Mouse (Mus musculus): Measurements from ENCODE around the gene Ccnc. TPM values are rescaled to one million over a fixed set of nuclear protein-coding genes. Genes with fewer than 3 reads are reported as not detected.
A peak's percentile ranks its signal among the peaks of the same experiment; 100 is the strongest.

Ccnc gene
- polyA plus RNA-seq, 1 experiment from 2014 or later, result 42.1 TPM

DNA sequence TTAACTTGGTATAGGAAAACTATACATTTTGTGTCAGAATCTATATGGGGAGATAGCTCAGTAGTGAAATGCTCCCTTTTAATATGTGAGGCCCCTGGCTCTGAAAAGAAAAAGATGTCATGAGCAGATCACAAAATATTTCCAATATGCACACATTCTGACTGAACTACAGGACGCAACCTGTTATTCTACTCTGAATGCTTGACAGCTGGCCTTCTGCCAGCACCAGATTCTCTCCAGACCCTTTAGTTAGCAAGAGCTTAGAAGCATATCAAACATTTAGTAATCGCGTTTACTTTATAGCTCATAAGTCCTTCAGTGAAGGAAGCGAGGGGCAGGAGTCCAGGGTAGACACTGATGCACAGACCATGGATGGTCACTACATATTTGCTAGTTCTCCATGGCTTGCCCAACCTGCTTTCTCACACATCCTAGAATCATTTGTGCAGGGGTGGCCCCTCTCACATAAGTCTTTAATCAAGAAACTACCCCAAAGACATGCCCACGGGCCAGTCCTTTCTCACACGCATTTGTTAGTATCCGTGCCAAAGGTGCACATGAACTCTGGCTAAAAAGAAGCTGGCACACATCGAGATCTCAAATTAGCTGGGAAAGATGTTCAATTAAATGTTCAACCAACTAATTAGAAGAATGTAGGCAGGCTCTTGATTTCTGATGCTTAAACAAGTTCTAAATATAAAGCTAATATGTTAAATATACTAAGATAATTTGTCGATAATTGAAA, 34.1 kb downstream of the Ccnc start:
- no peak for ATAC-seq (ENCODE audit: insufficient read depth, low FRiP score)
- no peaks in the 10 kb centered on the region for H3K9me3 ChIP-seq (replicated peaks; ENCODE audit: control insufficient read depth, low read length)
- WGBS, result 61% methylated on average over 9 of the region's 9 CpGs
- no peak overlapping the region for H3K9ac ChIP-seq (ENCODE audit: low read length)
- 0 out of 2 replicates have a peak, but pooled peaks cover 4% of the 10 kb centered on the region for H3K36me3 ChIP-seq (ENCODE audit: control insufficient read depth, insufficient read depth, low read length)
- no peak overlapping the region for H3K4me3 ChIP-seq (replicated peaks; ENCODE audit: low read length)
- H3K27ac ChIP-seq (ENCODE audit: low read length), result no peak overlapping the region
- H3K4me2 ChIP-seq (ENCODE audit: low read depth, low read length), result no peak overlapping the region
- no peaks in the 10 kb centered on the region for H3K27me3 ChIP-seq (ENCODE audit: control insufficient read depth, insufficient read depth, low read length)
- H3K4me1 ChIP-seq (ENCODE audit: control insufficient read depth, insufficient read depth, low read length), result peaks cover 2% of the 10 kb centered on the region; the same call in 1 of the 2 replicates

DNA sequence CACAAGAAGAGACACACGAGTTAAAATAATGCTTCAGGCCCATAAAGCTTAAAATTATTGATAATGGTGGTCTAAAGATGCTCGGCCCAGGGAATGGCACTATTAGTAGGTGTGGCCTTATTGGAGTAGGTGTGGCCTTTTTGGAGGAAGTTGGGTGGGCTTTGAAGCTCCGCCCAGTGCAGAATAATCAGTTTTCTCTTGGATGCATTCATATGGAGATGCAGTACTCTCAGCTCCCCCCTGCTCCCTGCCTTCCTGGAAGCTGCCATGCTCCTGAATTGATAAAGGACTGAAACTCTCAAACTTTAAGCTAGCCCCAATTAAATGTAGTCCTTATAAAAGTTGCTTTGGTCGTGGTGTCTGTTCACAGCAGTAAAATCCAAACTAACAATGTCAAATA, 36.3 kb downstream of the Ccnc start:
- H3K4me1 ChIP-seq (ENCODE audit: control insufficient read depth, insufficient read depth, low read length), result peaks cover 2% of the 10 kb centered on the region; the same call in 1 of the 2 replicates
- H3K4me2 ChIP-seq (ENCODE audit: low read depth, low read length), result no peak overlapping the region
- no peak overlapping the region for H3K9ac ChIP-seq (ENCODE audit: low read length)
- H3K36me3 ChIP-seq (ENCODE audit: control insufficient read depth, insufficient read depth, low read length), result 0 out of 2 replicates have a peak, but pooled peaks cover 4% of the 10 kb centered on the region
- no peaks in the 10 kb centered on the region for H3K9me3 ChIP-seq (replicated peaks; ENCODE audit: control insufficient read depth, low read length)
- WGBS, result 75% methylated on average over 4 of the region's 4 CpGs
- H3K27ac ChIP-seq (ENCODE audit: low read length), result no peak overlapping the region
- ATAC-seq (ENCODE audit: insufficient read depth, low FRiP score), result no peak
- H3K4me3 ChIP-seq (replicated peaks; ENCODE audit: low read length), result no peak overlapping the region
- no peaks in the 10 kb centered on the region for H3K27me3 ChIP-seq (ENCODE audit: control insufficient read depth, insufficient read depth, low read length)

DNA sequence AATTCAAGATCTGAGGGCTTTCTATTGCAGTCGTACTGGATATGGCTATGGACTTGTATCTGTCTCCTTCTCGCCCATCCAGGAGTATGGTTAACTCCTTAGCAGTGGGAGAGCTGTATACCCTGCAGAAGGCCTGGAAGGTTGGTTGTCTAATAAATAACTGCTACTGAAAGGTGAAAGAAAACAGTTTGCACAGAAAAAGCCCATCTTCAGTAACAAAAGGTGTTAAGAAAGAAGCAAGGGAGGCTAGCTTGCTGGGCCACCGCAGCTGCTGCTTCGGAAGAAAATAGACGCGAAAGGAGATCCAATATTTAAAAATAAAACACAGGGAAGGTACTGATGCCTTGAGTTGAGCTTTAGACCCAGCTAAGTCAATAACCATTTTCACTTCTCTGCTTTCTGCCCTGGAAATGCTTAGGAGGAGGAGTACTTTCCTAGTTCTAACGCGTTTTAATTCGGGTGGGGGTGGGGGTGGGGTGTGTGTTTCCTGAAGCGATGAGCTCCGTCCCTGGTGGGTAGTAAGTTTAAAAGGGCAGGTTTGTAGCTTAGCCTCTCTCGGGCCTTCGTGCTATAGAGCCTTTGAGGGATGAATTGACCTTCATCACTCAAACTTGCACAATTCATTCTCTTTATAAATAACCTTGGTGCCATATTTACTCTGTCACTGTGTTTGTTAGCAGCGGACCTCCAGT, 38.8 kb downstream of the Ccnc start:
- H3K9me3 ChIP-seq (replicated peaks; ENCODE audit: control insufficient read depth, low read length), result no peaks in the 10 kb centered on the region
- peak overlapping the region; percentile 74 for H3K9ac ChIP-seq (ENCODE audit: low read length)
- WGBS, result 19% methylated on average over 14 of the region's 14 CpGs
- ATAC-seq (ENCODE audit: insufficient read depth, low FRiP score), result peak; percentile 25; the same call in 1 of the 2 replicates
- peak overlapping the region; percentile 65 for H3K4me3 ChIP-seq (replicated peaks; ENCODE audit: low read length)
- no peaks in the 10 kb centered on the region for H3K36me3 ChIP-seq (ENCODE audit: control insufficient read depth, insufficient read depth, low read length)
- peak overlapping the region; percentile 61 for H3K4me2 ChIP-seq (ENCODE audit: low read depth, low read length)
- H3K4me1 ChIP-seq (ENCODE audit: control insufficient read depth, insufficient read depth, low read length), result peaks cover 2% of the 10 kb centered on the region; the same call in 1 of the 2 replicates
- H3K27me3 ChIP-seq (ENCODE audit: control insufficient read depth, insufficient read depth, low read length), result no peaks in the 10 kb centered on the region
- no peak overlapping the region for H3K27ac ChIP-seq (ENCODE audit: low read length)

DNA sequence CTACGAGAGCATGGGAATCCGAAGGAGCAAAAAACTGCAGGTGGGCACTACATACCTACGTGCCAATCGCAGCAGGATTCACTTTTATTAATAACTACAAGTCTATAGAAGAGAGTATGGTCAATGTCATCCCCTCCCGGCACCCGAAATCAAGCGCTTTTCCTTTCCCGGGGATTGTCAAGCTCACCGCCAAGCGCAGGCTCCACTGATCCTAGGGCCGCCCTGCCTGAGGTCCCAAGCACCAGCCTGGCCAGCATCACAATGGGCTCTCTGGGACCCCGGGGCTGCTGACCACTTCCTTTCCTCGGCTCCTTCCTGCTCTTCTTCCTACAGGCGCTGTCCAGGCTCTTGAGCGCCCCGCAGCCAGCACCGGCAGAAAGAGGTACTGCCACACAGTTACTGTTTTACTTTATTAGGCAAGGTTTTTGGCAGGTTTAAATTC, 39.4 kb downstream of the Ccnc start, which contains the start of the genes Usp45 and Tstd3:
TSS of gene Usp45 (plus strand) at position 294 of the 442 bp plus-strand sequence.
TSS of gene Tstd3 (minus strand) at position 350 of the 442 bp plus-strand sequence.
- peak within 1 kb of the TSS; percentile 61 for H3K4me2 ChIP-seq (ENCODE audit: low read depth, low read length)
- no peaks in the 10 kb centered on the region for H3K27me3 ChIP-seq (ENCODE audit: control insufficient read depth, insufficient read depth, low read length)
- H3K27ac ChIP-seq (ENCODE audit: low read length), result no peak within 1 kb of the TSS
- H3K4me3 ChIP-seq (replicated peaks; ENCODE audit: low read length), result peak within 1 kb of the TSS; percentile 65
- peak; percentile 89 for ATAC-seq (ENCODE audit: insufficient read depth, low FRiP score)
- H3K9me3 ChIP-seq (replicated peaks; ENCODE audit: control insufficient read depth, low read length), result no peaks in the 10 kb centered on the region
- no peaks in the 10 kb centered on the region for H3K4me1 ChIP-seq (ENCODE audit: control insufficient read depth, insufficient read depth, low read length)
- no peaks in the 10 kb centered on the region for H3K36me3 ChIP-seq (ENCODE audit: control insufficient read depth, insufficient read depth, low read length)
- peak within 1 kb of the TSS; percentile 74 for H3K9ac ChIP-seq (ENCODE audit: low read length)
- WGBS, result 3% methylated on average over 17 of the region's 17 CpGs

DNA sequence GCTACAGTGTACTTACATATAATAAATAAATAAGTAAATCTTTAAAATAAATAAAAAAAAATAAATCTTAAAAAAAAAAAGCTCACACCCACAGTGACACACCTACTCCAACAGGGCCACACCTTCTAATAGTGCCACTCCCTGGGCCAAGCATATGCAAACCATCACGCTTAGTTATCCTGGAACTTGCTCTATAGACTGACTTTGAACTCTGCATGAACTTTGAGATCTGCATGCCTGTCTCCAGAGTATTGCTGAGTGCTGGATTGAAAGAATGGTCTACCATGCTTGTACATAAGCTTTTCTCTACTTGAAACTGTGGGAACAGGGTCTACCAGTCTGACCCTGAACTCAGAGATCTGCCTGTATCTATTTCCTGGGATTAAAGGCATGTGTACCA, 43.6 kb downstream of the Ccnc start:
- no peak overlapping the region for H3K27ac ChIP-seq (ENCODE audit: low read length)
- H3K27me3 ChIP-seq (ENCODE audit: control insufficient read depth, insufficient read depth, low read length), result no peaks in the 10 kb centered on the region
- no peak overlapping the region for H3K4me2 ChIP-seq (ENCODE audit: low read depth, low read length)
- no peak overlapping the region for H3K9ac ChIP-seq (ENCODE audit: low read length)
- H3K36me3 ChIP-seq (ENCODE audit: control insufficient read depth, insufficient read depth, low read length), result no peaks in the 10 kb centered on the region
- no peaks in the 10 kb centered on the region for H3K9me3 ChIP-seq (replicated peaks; ENCODE audit: control insufficient read depth, low read length)
- H3K4me3 ChIP-seq (replicated peaks; ENCODE audit: low read length), result no peak overlapping the region
- H3K4me1 ChIP-seq (ENCODE audit: control insufficient read depth, insufficient read depth, low read length), result no peaks in the 10 kb centered on the region
- ATAC-seq (ENCODE audit: insufficient read depth, low FRiP score), result no peak
- WGBS, result 64% methylated on average over 1 of the region's 1 CpGs

DNA sequence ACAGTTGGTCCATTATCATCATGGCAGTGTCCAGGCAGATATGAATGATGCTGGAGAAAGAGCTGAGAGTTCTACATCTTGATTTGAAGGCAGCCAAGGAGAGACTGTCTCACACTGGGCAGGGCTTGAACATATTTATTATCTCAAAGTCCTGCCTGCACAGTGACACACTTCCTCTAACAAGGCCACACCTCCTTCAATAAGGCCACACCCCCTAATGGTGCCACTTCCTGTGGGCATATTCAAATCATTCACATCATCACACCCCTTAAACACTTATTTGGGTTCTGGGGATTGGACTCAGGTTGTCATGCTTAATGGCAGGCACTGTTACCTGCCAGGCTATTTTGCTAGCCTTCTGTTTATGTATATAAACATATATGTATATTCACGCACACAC, 44.8 kb downstream of the Ccnc start:
- Histone ChIP-seq H3K4me1 (ENCODE audit: control insufficient read depth, insufficient read depth, low read length) (0 out of 2 replicates have a peak, but pooled peaks cover 3% of the 10 kb centered on the region), H3K9me3 (replicated peaks; ENCODE audit: control insufficient read depth, low read length) (no peaks in the 10 kb centered on the region), H3K36me3 (ENCODE audit: control insufficient read depth, insufficient read depth, low read length) (no peaks in the 10 kb centered on the region), H3K9ac (ENCODE audit: low read length) (no peak overlapping the region), H3K27ac (ENCODE audit: low read length) (no peak overlapping the region), H3K4me2 (ENCODE audit: low read depth, low read length) (no peak overlapping the region), H3K27me3 (ENCODE audit: control insufficient read depth, insufficient read depth, low read length) (no peaks in the 10 kb centered on the region), H3K4me3 (replicated peaks; ENCODE audit: low read length) (no peak overlapping the region)
- ATAC-seq (ENCODE audit: insufficient read depth, low FRiP score), result no peak
- 90% methylated on average over 1 of the region's 1 CpGs for WGBS

DNA sequence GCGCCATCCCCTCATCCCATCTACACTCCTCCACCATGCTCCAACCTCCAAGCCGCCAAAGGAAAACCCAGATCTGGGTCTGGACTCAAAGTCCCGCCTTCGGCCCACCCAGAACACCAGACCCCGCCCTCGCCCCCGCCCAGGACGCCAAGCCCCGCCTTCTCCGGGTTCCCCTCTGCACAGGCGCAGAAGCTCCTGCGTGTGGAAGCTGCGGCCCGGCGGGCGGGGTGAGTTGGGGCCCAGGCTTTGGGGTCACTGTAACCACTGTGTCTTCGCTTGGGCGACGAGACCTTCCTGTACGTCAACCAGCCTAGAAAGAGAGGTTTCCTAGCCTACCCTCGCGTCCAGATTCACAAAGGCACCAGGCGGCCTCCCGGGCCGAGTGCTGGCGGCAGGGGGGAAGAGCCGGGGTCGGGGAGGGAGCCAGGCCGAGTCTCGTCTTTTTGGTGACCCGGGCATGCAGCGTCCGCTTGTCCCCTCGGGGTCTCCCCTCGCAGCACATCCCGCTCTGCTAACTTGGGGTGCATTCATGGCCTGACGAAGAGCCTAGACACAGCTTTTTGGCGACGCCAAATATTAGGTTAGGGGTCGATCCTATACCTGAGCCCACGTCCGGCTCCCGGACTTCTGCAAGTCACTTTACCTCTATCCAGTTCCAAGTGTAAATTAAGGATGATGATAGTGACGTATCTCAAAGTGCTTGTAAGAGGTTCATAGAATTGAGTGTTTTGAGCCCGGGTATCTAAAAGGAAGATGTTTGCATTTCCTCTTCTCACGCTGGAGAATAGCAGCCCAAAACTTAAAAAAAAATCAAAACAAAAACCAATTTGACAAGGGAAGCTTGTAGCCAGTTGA, 48.8 kb downstream of the Ccnc start:
- H3K9me3 ChIP-seq (replicated peaks; ENCODE audit: control insufficient read depth, low read length), result no peaks in the 10 kb centered on the region
- peak overlapping the region; percentile 90 for H3K4me3 ChIP-seq (replicated peaks; ENCODE audit: low read length)
- peak overlapping the region; percentile 52 for H3K27ac ChIP-seq (ENCODE audit: low read length)
- H3K4me1 ChIP-seq (ENCODE audit: control insufficient read depth, insufficient read depth, low read length), result 0 out of 2 replicates have a peak, but pooled peaks cover 5% of the 10 kb centered on the region
- H3K4me2 ChIP-seq (ENCODE audit: low read depth, low read length), result peak overlapping the region; percentile 84
- under 1% methylated on average over 46 of the region's 46 CpGs for WGBS
- peak overlapping the region; percentile 94 for H3K9ac ChIP-seq (ENCODE audit: low read length)
- ATAC-seq (ENCODE audit: insufficient read depth, low FRiP score), result peak; percentile 99
- no peaks in the 10 kb centered on the region for H3K27me3 ChIP-seq (ENCODE audit: control insufficient read depth, insufficient read depth, low read length)
- 0 out of 2 replicates have a peak, but pooled peaks cover 3% of the 10 kb centered on the region for H3K36me3 ChIP-seq (ENCODE audit: control insufficient read depth, insufficient read depth, low read length)

DNA sequence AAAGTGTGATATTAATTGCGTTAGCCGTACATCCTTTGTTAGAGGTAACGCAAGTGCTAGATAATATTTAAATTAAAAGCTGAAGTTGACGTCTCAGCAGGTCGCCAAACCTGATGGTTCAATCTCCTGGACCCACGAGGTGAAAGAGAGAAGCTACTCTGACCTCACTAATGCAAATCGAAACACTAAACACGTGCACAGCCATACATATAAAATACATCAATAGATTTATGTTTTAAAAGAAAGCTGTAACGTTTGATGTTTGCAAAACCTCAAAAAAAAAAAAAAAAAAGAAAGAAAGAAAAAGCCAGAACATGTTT, 49.4 kb downstream of the Ccnc start:
- 0 out of 2 replicates have a peak, but pooled peaks cover 5% of the 10 kb centered on the region for H3K4me1 ChIP-seq (ENCODE audit: control insufficient read depth, insufficient read depth, low read length)
- no peaks in the 10 kb centered on the region for H3K9me3 ChIP-seq (replicated peaks; ENCODE audit: control insufficient read depth, low read length)
- 6% methylated on average over 9 of the region's 9 CpGs for WGBS
- ATAC-seq (ENCODE audit: insufficient read depth, low FRiP score), result no peak
- H3K27me3 ChIP-seq (ENCODE audit: control insufficient read depth, insufficient read depth, low read length), result no peaks in the 10 kb centered on the region
- H3K4me2 ChIP-seq (ENCODE audit: low read depth, low read length), result peak overlapping the region; percentile 84
- no peak overlapping the region for H3K27ac ChIP-seq (ENCODE audit: low read length)
- peak overlapping the region; percentile 94 for H3K9ac ChIP-seq (ENCODE audit: low read length)
- 0 out of 2 replicates have a peak, but pooled peaks cover 6% of the 10 kb centered on the region for H3K36me3 ChIP-seq (ENCODE audit: control insufficient read depth, insufficient read depth, low read length)
- peak overlapping the region; percentile 90 for H3K4me3 ChIP-seq (replicated peaks; ENCODE audit: low read length)

Measured in stomach, embryonic 16.5 days (tissue).